8 mouse cellular contexts compared by ENCODE assay signal in the genomic region with DNA sequence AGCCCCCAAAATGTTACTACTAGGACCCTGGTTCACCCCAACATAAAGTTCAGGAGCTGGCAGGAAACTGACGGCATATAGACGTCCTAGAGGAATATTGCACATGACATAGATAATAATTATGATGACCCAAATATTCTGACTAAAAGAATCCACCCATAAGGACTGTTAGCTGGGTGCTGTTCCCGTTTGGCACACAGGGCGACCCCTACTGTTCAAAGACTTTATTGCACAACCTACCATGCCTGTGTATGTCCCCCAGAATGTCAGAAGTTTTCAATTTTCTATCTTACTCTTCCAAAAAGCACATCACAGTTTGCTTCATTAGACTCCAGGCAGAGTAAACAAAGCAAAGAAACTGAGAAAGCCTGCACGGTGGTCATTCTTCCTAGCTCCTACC.
DNase-seq lines count a peak whose midpoint lies in the region; ATAC-seq and TF ChIP-seq lines count a peak whose summit lies in the region.
"Not testable (repeated sequence)": the region's sequence is repeated elsewhere in the genome, so short reads cannot be mapped to it uniquely, and the experiment has no call there.

No protein-coding gene starts in this region.

- TF ChIP-seq POLR2A in cerebellum, adult 2 months (IDR thresholded peaks at IDR 0.05; ENCODE audit: borderline replicate concordance, insufficient read depth, low read length) = not testable (repeated sequence)

- not testable (repeated sequence) for H3K4me1 ChIP-seq in cerebellum, adult 2 months (ENCODE audit: control insufficient read depth, insufficient read depth, low read length); liver, embryonic 14.5 days (replicated peaks; ENCODE audit: control insufficient read depth in 2 of 2, insufficient read depth in 2 of 2, low read length in 1 of 2)

- not testable (repeated sequence) for H3K4me2 ChIP-seq in liver, embryonic 14.5 days (ENCODE audit: low read depth)

- not testable (repeated sequence) for H3K4me3 ChIP-seq in cerebellum, adult 2 months (replicated peaks; ENCODE audit: insufficient read depth, low read depth, low read length); layer of hippocampus, adult 2 months; liver, embryonic 14.5 days (ENCODE audit: insufficient read depth in 1 of 2, low read depth in 2 of 2, low read length in 2 of 2)

- WGBS in cerebellum, adult 2 months = 0% methylated on average over 2 of the region's 5 CpGs
- 0% methylated on average over 2 of the region's 5 CpGs for WGBS in liver, embryonic 14.5 days (ENCODE audit: insufficient replicate concordance)

- not testable (repeated sequence) for H3K9ac ChIP-seq in liver, embryonic 14.5 days (replicated peaks)

- not testable (repeated sequence) for H3K27ac ChIP-seq in cerebellum, adult 2 months (ENCODE audit: insufficient read depth, low read length); layer of hippocampus, adult 2 months; liver, embryonic 14.5 days

- H3K9me3 ChIP-seq in liver, embryonic 14.5 days (ENCODE audit: control insufficient read depth, low read length) = not testable (repeated sequence)

- peak; percentile 43 to 49; a peak in 2 of 4 replicates for ATAC-seq in hematopoietic stem cell, adult 5-6 weeks (replicated peaks in 1 of 2; ENCODE audit: insufficient read depth in 1 of 2, low FRiP score in 2 of 2, low TSS enrichment in 1 of 2, low read depth in 1 of 2, poor library complexity in 2 of 2, severe bottlenecking in 2 of 2)
- not testable (repeated sequence) for ATAC-seq in liver, embryonic 14.5 days (ENCODE audit: insufficient read depth)

- not testable (repeated sequence) for H3K36me3 ChIP-seq in liver, embryonic 14.5 days (replicated peaks; ENCODE audit: control insufficient read depth, insufficient read depth, low read depth)

- not testable (repeated sequence) for H3K27me3 ChIP-seq in cerebellum, adult 2 months (ENCODE audit: control insufficient read depth, insufficient read depth, low read length); liver, embryonic 14.5 days (ENCODE audit: control insufficient read depth, insufficient read depth, low read length)

- TF ChIP-seq CTCF in cerebellum, adult 2 months (IDR thresholded peaks at IDR 0.05; ENCODE audit: borderline replicate concordance, insufficient read depth, low read depth, low read length) = peak; percentile 26; the same call in 1 of the 2 replicates
- peak; percentile 58 for TF ChIP-seq CTCF in layer of hippocampus, adult 2 months (conservative IDR thresholded peaks at IDR 0.05)
- peak; percentile 32; the same call in 1 of the 2 replicates for TF ChIP-seq CTCF in liver, embryonic 14.5 days (IDR thresholded peaks at IDR 0.05; ENCODE audit: low read depth)

- DNase-seq in CD8-positive naive resting alpha-beta T cell, adult 2 months (ENCODE audit: low read depth in 2 of 2, low spot score in 2 of 2) = peak; percentile 51 to 75
- peak; percentile 25 to 47 for DNase-seq in cerebellum, adult 2 months
- peak; percentile 61 to 71 for DNase-seq in frontal cortex, postnatal 36 days (ENCODE audit: low spot score in 2 of 2)
- peak; percentile 59 to 86 for DNase-seq in layer of hippocampus, adult 2 months (ENCODE audit: low spot score in 2 of 2)
- DNase-seq in liver, embryonic 14.5 days (ENCODE audit: low read depth in 3 of 3, low spot score in 3 of 3) = not testable (repeated sequence)
- DNase-seq in ovary, adult 18-20 months (ENCODE audit: low spot score) = peak; percentile 12
- DNase-seq in testis, postnatal 14 days (ENCODE audit: low spot score) = peak; percentile 10

- TF ChIP-seq EP300 in liver, embryonic 14.5 days (IDR thresholded peaks at IDR 0.05; ENCODE audit: low read depth) = not testable (repeated sequence)
